Mouse (Mus musculus) ovary, adult 2 months (tissue): Measurements from ENCODE around the gene Apool. TPM values are rescaled to one million over a fixed set of nuclear protein-coding genes. Genes with fewer than 3 reads are reported as not detected.

Source experiments
- polyA plus RNA-seq: library from polyadenylated mRNA; depleted of rRNA; stranded (reverse); fragments of >200 nt; gene quantifications from 2 replicates; pipeline ENCODE4 v1.2.3, GENCODE M21; 2012; rRNA removed

The Apool gene
- polyA plus RNA-seq, result 1.5 and 2.1 TPM in 2 replicates

DNA sequence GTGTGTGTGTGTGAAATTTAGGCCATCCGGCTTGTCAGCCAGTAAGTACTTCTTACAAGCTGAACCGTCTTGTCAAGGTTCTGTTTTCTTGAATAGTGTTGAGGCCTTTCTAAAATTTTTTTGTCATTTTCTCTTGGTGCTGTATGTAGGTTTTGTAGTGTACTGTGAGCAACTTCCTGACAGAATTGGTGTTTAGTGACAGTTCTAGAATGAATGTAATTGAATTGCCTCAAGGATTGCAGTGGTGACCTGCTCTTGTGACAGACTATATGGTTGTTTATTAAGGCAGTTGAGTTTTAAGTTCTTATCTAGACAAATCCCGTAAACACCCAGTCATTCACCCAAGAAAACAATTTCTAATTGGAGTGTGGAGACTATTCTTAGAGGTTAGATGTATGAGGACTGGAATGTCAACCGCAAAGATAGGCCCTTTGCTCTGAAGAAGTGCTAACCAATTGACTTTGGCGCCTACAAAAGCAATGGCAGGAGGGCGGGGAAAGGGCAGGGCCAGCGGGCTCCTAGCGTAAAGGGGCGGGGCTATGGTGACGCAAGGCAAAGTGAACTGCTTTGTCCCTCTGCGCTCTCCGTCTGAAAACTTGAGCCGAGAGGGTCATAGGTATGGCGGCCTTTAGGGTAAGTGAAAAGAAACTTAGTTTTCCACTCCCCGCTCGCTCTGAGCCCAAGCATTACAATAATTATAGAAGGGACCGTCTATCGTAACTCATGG is at the start of gene Apool:
Apool (plus strand) TSS at position 531 of the 727 bp plus-strand sequence.

DNA sequence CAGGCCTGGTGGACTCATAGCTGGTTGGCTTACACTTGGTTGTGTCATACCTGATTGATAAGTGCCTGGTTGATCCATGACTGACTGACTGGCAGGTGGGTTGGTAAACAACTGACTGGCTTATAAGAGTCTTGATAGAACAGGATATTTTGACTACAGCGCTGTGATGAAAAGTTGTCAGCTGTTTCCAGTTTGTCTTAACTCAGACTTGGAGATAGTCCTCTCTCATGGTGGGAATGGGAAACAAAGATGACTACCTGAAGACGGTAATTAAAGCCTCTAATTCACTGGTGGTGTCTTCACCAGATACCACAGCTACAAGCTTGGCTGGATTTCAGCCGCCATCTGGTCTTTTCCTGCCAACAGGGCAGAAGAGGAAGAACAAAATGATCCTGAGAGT is 95.5 kb downstream of the Apool start, which contains the start of gene Satl1:
Satl1 (minus strand) TSS at position 101 of the 400 bp plus-strand sequence.

Other genes starting within 250 kb of the Apool start
- not detected in 2 replicates for gene 4933403O08Rik, start 72.3 kb upstream of the Apool start, polyA plus RNA-seq
- not detected in 2 replicates for gene Satl1, start 95.4 kb downstream of the Apool start, polyA plus RNA-seq
- not detected in 2 replicates for gene 2010106E10Rik, start 183.9 kb downstream of the Apool start, polyA plus RNA-seq